Mouse (Mus musculus) stomach, postnatal 0 days (tissue): ENCODE results near the gene Abcc8. TPM values are rescaled to one million over a fixed set of nuclear protein-coding genes. Genes with fewer than 3 reads are reported as not detected.
"Not testable (repeated sequence)": the region's sequence is repeated elsewhere in the genome, so short reads cannot be mapped to it uniquely, and the experiment has no call there.

Experiments used
- ATAC-seq: fragments of 200-750 bp; cut with Nextera tagmentation; 2 replicates; pipeline ENCODE4 v1.8.0; 2017; ENCODE audit not compliant: low FRiP score, low TSS enrichment
- DNase-seq: peaks from one replicate; pipeline ENCODE4 v3.0.0-alpha.2; 2016; ENCODE audit warnings: low spot score
- H3K27ac ChIP-seq: fragments of 300-500 bp; sonication (generic); replicated peaks from 2 replicates; pipeline ENCODE4 v1.5.1; 2014; ENCODE audit warnings: mild to moderate bottlenecking, control low read depth
- H3K27me3 ChIP-seq: fragments of 300-500 bp; sonication (generic); 2 replicates; pipeline ENCODE4 v1.6.1; 2014; ENCODE audit warnings: low read length; ENCODE audit not compliant: control insufficient read depth, insufficient read depth
- H3K36me3 ChIP-seq: fragments of 300-500 bp; sonication (generic); 2 replicates; pipeline ENCODE4 v1.6.1; 2014; ENCODE audit warnings: low read length, mixed read lengths; ENCODE audit not compliant: control insufficient read depth, insufficient read depth
- H3K4me1 ChIP-seq: fragments of 300-500 bp; sonication (generic); replicated peaks from 2 replicates; pipeline ENCODE4 v1.6.1; 2014; ENCODE audit warnings: antibody characterized with exemption; ENCODE audit not compliant: control insufficient read depth, insufficient read depth
- H3K4me2 ChIP-seq: fragments of 300-500 bp; sonication (generic); replicated peaks from 2 replicates; pipeline ENCODE4 v1.6.1; 2014; ENCODE audit warnings: low read depth, mild to moderate bottlenecking, control low read depth, moderate library complexity
- H3K4me3 ChIP-seq: fragments of 300-500 bp; sonication (generic); 2 replicates; pipeline ENCODE4 v1.5.1; 2014; ENCODE audit warnings: low read depth, low read length, control low read depth
- H3K9ac ChIP-seq: fragments of 300-500 bp; sonication (generic); 2 replicates; pipeline ENCODE4 v1.6.1; 2014; ENCODE audit warnings: mild to moderate bottlenecking, low read length, control low read depth, mixed read lengths
- H3K9me3 ChIP-seq: fragments of 300-500 bp; sonication (generic); 2 replicates; pipeline ENCODE4 v1.6.1; 2016; ENCODE audit warnings: low read length; ENCODE audit not compliant: control insufficient read depth
- CTCF ChIP-seq: IDR thresholded peaks from 2 replicates; pipeline ENCODE4 v1.5.1; 2016; ENCODE audit warnings: antibody characterized with exemption, low read depth, mild to moderate bottlenecking, moderate library complexity
- EP300 ChIP-seq: optimal IDR thresholded peaks from 2 replicates; pipeline ENCODE3; 2016; ENCODE audit warnings: antibody characterized with exemption
- WGBS: fragments of 180-500 bp; shearing (Covaris S2); extraction: QIAGEN DNeasy Blood & Tissue Kit; methylation state at CpG from one replicate; pipeline ENCODE4 v1.1.7; 2014; 5-methylcytosine and 5-hydroxymethylcytosine counted together
- polyA plus RNA-seq: library from polyadenylated mRNA; unstranded; fragments of >200 nt; fragmentation: Nextera tagmentation; extraction: Ambion mirVana; gene quantifications from 2 replicates; pipeline ENCODE4 v1.2.1, GENCODE M21; 2015

Gene Abcc8
- polyA plus RNA-seq, 1 experiment from 2014 or later = 3.6 TPM

- no peak overlapping the region for H3K27ac ChIP-seq
- TF ChIP-seq EP300 = no peak
- TF ChIP-seq CTCF = no peak
- no peaks in the 10 kb centered on the region for H3K4me1 ChIP-seq
- no peaks in the 10 kb centered on the region for H3K9me3 ChIP-seq
- DNase-seq (no peak), ATAC-seq (no peak)
- WGBS = 77% methylated on average over 5 of the region's 5 CpGs
- no peaks in the 10 kb centered on the region for H3K36me3 ChIP-seq
- H3K9ac ChIP-seq = no peak overlapping the region
- H3K27me3 ChIP-seq = no peaks in the 10 kb centered on the region
- no peak overlapping the region for H3K4me3 ChIP-seq
- no peak overlapping the region for H3K4me2 ChIP-seq
Observed at GRCm38 (mm10) chr7:46195356-46195755, 15.5 kb upstream of the Abcc8 start.

DNA sequence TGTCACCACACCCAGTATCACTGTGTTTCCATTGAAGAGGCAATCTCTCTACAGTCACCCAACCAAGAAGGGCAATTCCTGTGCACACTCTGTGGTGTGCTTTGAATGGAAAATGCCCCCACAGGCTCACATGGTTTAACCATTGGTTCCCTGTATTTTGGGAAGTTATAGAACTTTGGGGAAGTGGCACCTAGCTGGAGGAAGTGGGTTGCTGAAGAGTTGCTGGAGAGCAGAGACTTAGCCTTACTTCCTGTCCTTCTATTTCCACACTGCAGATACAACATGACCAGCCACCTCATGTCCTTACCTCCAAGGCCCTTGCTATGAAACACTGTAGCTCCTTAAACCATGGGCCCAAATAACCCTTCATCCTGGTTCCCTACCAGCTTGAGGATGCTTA is 4.4 kb upstream of the Abcc8 start:
- DNase-seq (no peak), ATAC-seq (no peak)
- no peak for TF ChIP-seq CTCF
- TF ChIP-seq EP300 = no peak
- Histone ChIP-seq H3K4me1 (no peaks in the 10 kb centered on the region), H3K36me3 (no peaks in the 10 kb centered on the region), H3K27ac (no peak overlapping the region), H3K4me2 (no peak overlapping the region), H3K9me3 (no peaks in the 10 kb centered on the region), H3K27me3 (peaks cover 2% of the 10 kb centered on the region; the same call in 1 of the 2 replicates), H3K9ac (no peak overlapping the region), H3K4me3 (no peak overlapping the region)

- H3K4me2 ChIP-seq = no peak overlapping the region
- under 1% methylated on average over 3 of the region's 3 CpGs for WGBS
- no peak overlapping the region for H3K27ac ChIP-seq
- TF ChIP-seq CTCF (peak; percentile 92), EP300 (no peak)
- no peak overlapping the region for H3K9ac ChIP-seq
- no peaks in the 10 kb centered on the region for H3K9me3 ChIP-seq
- no peaks in the 10 kb centered on the region for H3K4me1 ChIP-seq
- no peaks in the 10 kb centered on the region for H3K36me3 ChIP-seq
- peaks cover 3% of the 10 kb centered on the region for H3K27me3 ChIP-seq
- peak; percentile 58; the same call in 1 of the 2 replicates for ATAC-seq
- DNase-seq = peak; percentile 65
- no peak overlapping the region for H3K4me3 ChIP-seq
Observed at GRCm38 (mm10) chr7:46181590-46181989, 1.8 kb upstream of the Abcc8 start.

DNA sequence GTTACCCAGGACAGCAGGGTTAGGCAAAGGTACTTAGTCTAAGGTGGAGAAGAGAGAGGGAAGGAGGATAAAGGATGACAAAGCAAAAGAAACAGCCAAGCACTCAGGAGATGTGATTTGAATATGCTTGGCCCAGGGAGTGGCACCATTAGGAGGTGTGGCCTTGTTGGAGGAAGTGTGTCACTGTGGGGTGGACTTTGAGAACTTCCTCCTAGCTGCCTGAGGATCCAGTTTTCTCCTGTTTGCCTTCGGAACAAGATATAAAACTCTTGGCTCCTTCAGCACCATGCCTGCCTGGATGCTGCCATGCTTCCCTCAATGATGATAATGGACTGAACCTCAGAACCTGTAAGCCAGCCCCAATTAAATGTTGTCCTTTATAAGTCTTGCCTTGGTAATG is 10.9 kb downstream of the Abcc8 start:
- H3K9ac ChIP-seq, H3K4me2 ChIP-seq, H3K9me3 ChIP-seq, H3K4me3 ChIP-seq, H3K4me1 ChIP-seq, H3K27me3 ChIP-seq, H3K27ac ChIP-seq, H3K36me3 ChIP-seq: not testable (repeated sequence)
- ATAC-seq (peak; percentile 89), DNase-seq (peak; percentile 34)
- 56% methylated on average over 1 of the region's 1 CpGs for WGBS

- H3K27ac ChIP-seq = no peak overlapping the region
- TF ChIP-seq CTCF (no peak), EP300 (no peak)
- WGBS = 89% methylated on average over 6 of the region's 6 CpGs
- DNase-seq (no peak), ATAC-seq (peak; percentile 19; the same call in 1 of the 2 replicates)
- no peak overlapping the region for H3K4me3 ChIP-seq
- no peaks in the 10 kb centered on the region for H3K36me3 ChIP-seq
- no peaks in the 10 kb centered on the region for H3K4me1 ChIP-seq
- no peaks in the 10 kb centered on the region for H3K9me3 ChIP-seq
- H3K9ac ChIP-seq = no peak overlapping the region
- no peak overlapping the region for H3K4me2 ChIP-seq
- H3K27me3 ChIP-seq = no peaks in the 10 kb centered on the region
Observed at GRCm38 (mm10) chr7:46168402-46168801, 11.4 kb downstream of the Abcc8 start.

DNA sequence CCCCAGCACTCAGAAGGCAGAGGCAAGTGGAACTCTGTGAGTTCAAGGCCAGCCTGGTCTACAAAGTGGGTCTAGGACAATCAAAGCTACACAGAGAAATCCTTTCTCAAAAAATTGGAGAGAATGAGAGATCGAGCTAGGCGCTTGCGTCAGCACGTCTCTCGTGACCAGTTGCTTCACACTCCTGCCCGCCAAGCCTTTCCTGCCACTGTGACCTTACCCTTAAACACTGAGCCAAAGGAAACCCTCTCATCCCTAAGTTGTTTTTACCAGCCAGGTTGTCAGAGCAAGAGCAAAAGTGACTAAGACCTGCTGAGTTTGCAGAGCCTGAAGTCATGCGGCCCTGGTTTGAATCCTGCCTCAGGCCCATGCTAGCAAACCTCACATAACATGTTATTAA is 11.9 kb downstream of the Abcc8 start:
- no peak for TF ChIP-seq EP300
- TF ChIP-seq CTCF = no peak
- no peaks in the 10 kb centered on the region for H3K9me3 ChIP-seq
- no peaks in the 10 kb centered on the region for H3K36me3 ChIP-seq
- WGBS = 89% methylated on average over 7 of the region's 7 CpGs
- no peaks in the 10 kb centered on the region for H3K4me1 ChIP-seq
- H3K27me3 ChIP-seq = no peaks in the 10 kb centered on the region
- H3K4me3 ChIP-seq = no peak overlapping the region
- ATAC-seq (no peak), DNase-seq (no peak)
- no peak overlapping the region for H3K4me2 ChIP-seq
- no peak overlapping the region for H3K9ac ChIP-seq
- no peak overlapping the region for H3K27ac ChIP-seq
